Mouse (Mus musculus) bone marrow, adult 2 months (tissue): ENCODE data around the gene Cox4i2. TPM values are rescaled to one million over a fixed set of nuclear protein-coding genes. Genes with fewer than 3 reads are reported as not detected.

Source experiments
- H3K27ac ChIP-seq: fragments of 200-500 bp; 2 replicates; pipeline ENCODE4 v1.5.1; 2012; ENCODE audit warnings: low read depth, mild to moderate bottlenecking, control low read depth, inconsistent platforms, low read length; ENCODE audit not compliant: control insufficient read depth, poor library complexity, insufficient read depth
- H3K4me1 ChIP-seq: fragments of 200-500 bp; 2 replicates; pipeline ENCODE4 v1.6.1; 2011; ENCODE audit warnings: low read length; ENCODE audit not compliant: control insufficient read depth, insufficient read depth
- H3K4me3 ChIP-seq: fragments of 200-500 bp; replicated peaks from 2 replicates; pipeline ENCODE3; 2011; ENCODE audit warnings: mild to moderate bottlenecking, low read depth, low read length, control low read depth; ENCODE audit not compliant: control insufficient read depth
- CTCF ChIP-seq: fragments of 200-500 bp; IDR thresholded peaks from 2 replicates; pipeline ENCODE4 v1.5.1; 2011; ENCODE audit warnings: low read length, control low read depth; ENCODE audit not compliant: control insufficient read depth, insufficient read depth
- POLR2A ChIP-seq: fragments of 200-500 bp; IDR thresholded peaks from 2 replicates; pipeline ENCODE4 v1.6.1; 2011; ENCODE audit warnings: low read depth, mild to moderate bottlenecking, control low read depth, low read length, borderline replicate concordance; ENCODE audit not compliant: control insufficient read depth
- WGBS: fragments of 180-500 bp; shearing (Covaris S2); methylation state at CpG from one replicate; pipeline ENCODE4 v1.1.7; 2018; 5-methylcytosine and 5-hydroxymethylcytosine counted together
- polyA plus RNA-seq: library from polyadenylated mRNA; stranded (reverse); fragments of >200 nt; gene quantifications from 2 replicates; pipeline ENCODE4 v1.2.4, GENCODE M21; 2011; ENCODE audit warnings: low replicate concordance; ENCODE audit not compliant: missing spikeins, insufficient read depth, insufficient read length

Gene Cox4i2
- polyA plus RNA-seq, 1 experiment: not detected

- H3K4me3 ChIP-seq: no peak overlapping the region
- WGBS: 51% methylated on average over 3 of the region's 3 CpGs
- peaks cover 1% of the 10 kb centered on the region for H3K4me1 ChIP-seq
- H3K27ac ChIP-seq: no peak overlapping the region; the same call in 1 of the 2 replicates
- no peak for TF ChIP-seq CTCF
- no peak for TF ChIP-seq POLR2A
Observed at GRCm38 (mm10) chr2:152781031-152781711, 27.2 kb downstream of the Cox4i2 start.

GRCm38 (mm10) chr2:152782656-152783055 is 28.7 kb downstream of the Cox4i2 start:
- TF ChIP-seq POLR2A (no peak), CTCF (no peak)
- Histone ChIP-seq H3K4me1 (peaks cover 1% of the 10 kb centered on the region), H3K4me3 (no peak overlapping the region), H3K27ac (no peak overlapping the region)
- 71% methylated on average over 5 of the region's 5 CpGs for WGBS

GRCm38 (mm10) chr2:152783241-152783640 is 29.3 kb downstream of the Cox4i2 start:
- 91% methylated on average over 5 of the region's 5 CpGs for WGBS
- H3K27ac ChIP-seq: no peak overlapping the region
- peaks cover 1% of the 10 kb centered on the region for H3K4me1 ChIP-seq
- TF ChIP-seq CTCF: no peak
- no peak for TF ChIP-seq POLR2A
- H3K4me3 ChIP-seq: no peak overlapping the region

- 45% methylated on average over 8 of the region's 8 CpGs for WGBS
- Histone ChIP-seq H3K27ac (peak overlapping the region; percentile 10; the same call in 1 of the 2 replicates), H3K4me3 (no peak overlapping the region), H3K4me1 (peaks cover 6% of the 10 kb centered on the region)
- TF ChIP-seq POLR2A (no peak), CTCF (no peak)
Observed at GRCm38 (mm10) chr2:152784640-152785039, 30.7 kb downstream of the Cox4i2 start.

GRCm38 (mm10) chr2:152785446-152786350 is 31.7 kb downstream of the Cox4i2 start:
- peaks cover 13% of the 10 kb centered on the region for H3K4me1 ChIP-seq
- TF ChIP-seq CTCF: no peak
- no peak for TF ChIP-seq POLR2A
- H3K4me3 ChIP-seq: no peak overlapping the region
- WGBS: 67% methylated on average over 18 of the region's 18 CpGs
- H3K27ac ChIP-seq: peak overlapping the region; percentile 7; the same call in 1 of the 2 replicates

GRCm38 (mm10) chr2:152787136-152787535 is 33.2 kb downstream of the Cox4i2 start:
- H3K27ac ChIP-seq: no peak overlapping the region
- WGBS: 79% methylated on average over 2 of the region's 2 CpGs
- H3K4me1 ChIP-seq: peaks cover 14% of the 10 kb centered on the region
- no peak overlapping the region for H3K4me3 ChIP-seq
- TF ChIP-seq CTCF (no peak), POLR2A (no peak)

- H3K4me3 ChIP-seq: no peak overlapping the region
- H3K27ac ChIP-seq: no peak overlapping the region
- peaks cover 14% of the 10 kb centered on the region for H3K4me1 ChIP-seq
- WGBS: 66% methylated on average over 6 of the region's 6 CpGs
- TF ChIP-seq POLR2A: no peak
- no peak for TF ChIP-seq CTCF
Observed at GRCm38 (mm10) chr2:152787543-152787942, 33.6 kb downstream of the Cox4i2 start.

- Histone ChIP-seq H3K4me3 (peak overlapping the region; percentile 6), H3K4me1 (peaks cover 16% of the 10 kb centered on the region), H3K27ac (peak overlapping the region; percentile 86)
- TF ChIP-seq POLR2A: no peak
- no peak for TF ChIP-seq CTCF
- WGBS: 2% methylated on average over 6 of the region's 6 CpGs
Observed at GRCm38 (mm10) chr2:152788892-152789421, 35.0 kb downstream of the Cox4i2 start.
